Mouse (Mus musculus) retina, adult 2 months (tissue): ENCODE measurements around the gene Gm20716.
"Not testable (repeated sequence)": the region's sequence is repeated elsewhere in the genome, so short reads cannot be mapped to it uniquely, and the experiment has no call there.

ENCODE experiments used
- DNase-seq: peaks from one replicate; pipeline ENCODE4 v3.0.0-alpha.2; 2012; ENCODE audit warnings: low read depth, low spot score

Gm20716 gene

DNA sequence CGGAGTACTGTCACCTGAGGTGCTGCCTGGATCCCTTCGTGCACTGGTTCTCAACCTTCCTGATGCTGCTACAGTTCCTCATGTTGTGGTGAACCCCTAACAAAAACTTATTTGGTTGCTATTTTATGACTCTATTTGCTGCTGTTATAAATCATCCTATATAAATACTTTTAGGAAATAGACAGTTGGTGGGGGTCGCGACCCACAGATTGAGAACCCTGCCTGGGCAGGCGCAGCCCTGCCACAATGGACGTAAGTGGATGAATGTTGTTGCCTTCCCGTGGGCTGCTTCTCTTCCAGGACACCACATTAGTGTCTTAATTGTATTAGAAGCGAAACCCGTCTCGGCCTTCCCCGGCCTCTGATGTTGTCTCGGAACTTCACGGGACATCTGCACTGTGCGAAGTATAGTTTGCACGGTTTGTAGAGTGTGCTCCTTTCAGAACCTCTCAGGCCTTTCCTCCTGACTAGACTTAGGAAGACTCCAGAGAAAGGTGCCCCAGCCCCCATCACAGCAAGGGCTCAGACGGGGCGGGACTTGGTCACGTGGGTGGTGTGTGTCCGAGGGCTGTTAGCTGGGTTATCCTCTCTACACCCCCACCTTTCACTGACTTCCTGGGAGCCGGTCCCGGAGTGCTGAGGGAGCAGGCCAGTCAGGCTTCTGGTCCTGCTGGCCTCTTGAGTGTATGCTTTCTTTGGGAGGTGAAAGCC, 63.3 kb downstream of the Gm20716 start:
- no peak for DNase-seq

GRCm38 (mm10) chr2:168161978-168162377, 68.2 kb downstream of the Gm20716 start:
- DNase-seq, result no peak

DNA sequence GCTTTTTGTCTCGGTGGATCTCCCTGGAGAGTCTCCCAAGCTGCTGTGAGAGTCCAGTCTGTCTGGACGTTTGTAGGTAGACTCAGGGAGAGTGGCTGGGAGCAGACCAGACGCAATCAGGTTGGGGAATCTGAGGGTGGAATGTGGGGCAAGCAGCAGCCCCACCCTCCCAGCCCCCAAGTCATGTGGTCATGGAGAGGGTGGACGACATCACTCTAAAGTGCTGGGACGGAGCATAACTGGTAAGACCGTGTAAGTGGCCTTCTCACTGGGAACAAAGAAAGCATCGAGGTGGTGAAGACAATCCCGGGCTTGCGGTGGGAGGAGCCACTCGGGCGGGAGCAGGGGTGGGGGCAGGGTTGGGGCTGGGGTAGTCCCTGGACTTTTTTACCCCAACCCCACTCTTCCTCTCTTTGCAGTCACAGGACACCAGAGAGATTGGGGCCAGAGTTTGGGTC, 68.6 kb downstream of the Gm20716 start:
- DNase-seq, result no peak

DNA sequence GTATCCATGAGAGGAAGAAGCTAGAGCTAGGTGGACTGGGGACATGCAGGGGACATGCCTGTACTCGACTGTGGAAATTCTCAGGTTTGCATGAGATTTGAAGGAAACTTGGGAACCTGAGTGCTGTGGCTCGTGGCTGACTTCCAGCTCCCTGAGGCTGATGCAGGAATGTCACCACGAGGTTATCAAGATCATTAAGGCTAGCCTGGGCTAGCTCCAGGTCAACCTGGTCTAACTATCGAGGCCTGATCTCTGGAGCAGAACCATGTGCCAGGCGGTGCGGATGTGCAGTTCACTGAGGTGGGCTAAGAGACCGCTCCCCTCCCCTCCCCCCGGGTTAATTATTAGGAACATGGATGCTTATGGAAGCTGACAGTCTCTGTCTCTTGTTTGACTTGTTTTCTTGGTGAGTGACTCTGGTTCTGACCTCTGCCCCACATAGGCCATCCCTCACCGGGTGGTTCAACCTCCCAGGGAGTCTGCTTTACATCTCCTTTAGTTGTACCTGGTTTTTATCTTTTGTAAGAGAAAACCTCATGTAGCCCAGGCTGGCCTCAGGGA, 69.7 kb downstream of the Gm20716 start:
- no peak for DNase-seq

DNA sequence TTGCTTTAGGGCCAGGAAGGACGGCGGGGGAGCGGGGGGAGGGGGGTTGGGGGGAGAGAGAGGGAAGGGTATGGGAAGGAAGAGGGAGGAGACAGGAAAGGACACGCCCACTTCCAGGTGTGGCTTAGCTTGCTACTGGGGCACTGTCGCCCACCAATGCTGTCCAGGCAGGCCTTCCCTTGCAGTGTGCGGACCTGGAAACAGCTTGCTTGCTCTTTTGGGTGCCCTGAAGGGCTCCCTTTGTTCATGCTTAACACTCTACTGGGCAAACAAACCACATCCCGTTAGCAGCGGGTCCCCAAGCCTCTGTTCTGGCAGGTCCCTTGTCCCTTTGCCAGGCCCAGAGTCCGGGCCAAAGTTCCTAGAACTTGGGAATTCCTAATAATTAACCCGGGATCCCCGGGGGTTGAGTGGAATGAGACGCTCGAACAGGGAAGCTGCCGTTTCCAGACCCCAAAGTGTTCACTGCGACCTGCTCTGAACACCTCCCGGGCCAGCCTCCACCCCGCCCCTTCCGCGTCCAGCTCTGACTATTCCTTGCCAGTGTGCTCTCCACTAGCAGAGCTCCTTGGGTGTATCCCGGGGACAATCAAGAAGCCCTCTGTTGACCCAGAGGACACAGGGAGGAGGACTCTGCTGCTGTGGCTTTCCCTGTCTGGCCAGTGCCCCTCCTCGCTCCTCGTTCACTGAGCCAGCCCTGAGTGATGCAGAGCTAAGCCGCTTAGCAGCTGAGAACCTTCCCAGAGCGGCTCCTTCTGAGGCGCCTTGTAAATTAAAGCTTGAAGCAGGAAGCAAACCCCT, 71.1 kb downstream of the Gm20716 start:
- DNase-seq, result peak; percentile 73

- DNase-seq, result not testable (repeated sequence)
Measured at GRCm38 (mm10) chr2:168157974-168158373, 72.2 kb downstream of the Gm20716 start.

- no peak for DNase-seq
Measured at GRCm38 (mm10) chr2:168156361-168156760, 73.8 kb downstream of the Gm20716 start.

- no peak for DNase-seq
Measured at GRCm38 (mm10) chr2:168155666-168156065, 74.5 kb downstream of the Gm20716 start.

- peak; percentile 80 for DNase-seq
Measured at GRCm38 (mm10) chr2:168154090-168154881, 75.9 kb downstream of the Gm20716 start.

- no peak for DNase-seq
Measured at GRCm38 (mm10) chr2:168149241-168149640, 80.9 kb downstream of the Gm20716 start.

GRCm38 (mm10) chr2:168147722-168148432, 82.3 kb downstream of the Gm20716 start:
- DNase-seq, result no peak

DNA sequence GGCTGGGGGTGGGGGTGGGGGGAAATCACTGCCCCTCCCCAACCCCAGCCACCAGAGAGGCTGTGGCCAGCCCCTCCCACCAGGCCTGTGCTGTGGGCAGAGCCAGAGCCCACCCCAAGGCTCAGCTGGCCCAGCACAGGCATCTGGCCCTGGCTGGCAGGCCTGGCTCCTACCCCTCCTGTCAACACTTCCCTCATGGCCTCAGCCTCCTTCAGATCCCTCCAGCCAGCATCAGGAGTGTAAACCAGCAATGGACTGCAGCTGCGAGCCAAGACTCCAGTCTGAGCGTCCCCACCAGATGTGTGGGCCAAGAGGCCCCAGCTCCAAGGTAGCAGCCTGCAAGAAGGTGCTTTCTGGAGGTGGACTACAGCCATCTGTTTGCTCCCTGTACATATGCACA, 84.7 kb downstream of the Gm20716 start:
- no peak for DNase-seq

GRCm38 (mm10) chr2:168143794-168144193, 86.4 kb downstream of the Gm20716 start:
- no peak for DNase-seq

GRCm38 (mm10) chr2:168137161-168137560, 93.0 kb downstream of the Gm20716 start:
- DNase-seq, result no peak
